Mouse (Mus musculus): ENCODE measurements around the gene Cdk6. TPM values are rescaled to one million over a fixed set of nuclear protein-coding genes. Genes with fewer than 3 reads are reported as not detected.

Cdk6 gene
- polyA plus RNA-seq, 1 experiment from 2014 or later, result 15.3 TPM

DNA sequence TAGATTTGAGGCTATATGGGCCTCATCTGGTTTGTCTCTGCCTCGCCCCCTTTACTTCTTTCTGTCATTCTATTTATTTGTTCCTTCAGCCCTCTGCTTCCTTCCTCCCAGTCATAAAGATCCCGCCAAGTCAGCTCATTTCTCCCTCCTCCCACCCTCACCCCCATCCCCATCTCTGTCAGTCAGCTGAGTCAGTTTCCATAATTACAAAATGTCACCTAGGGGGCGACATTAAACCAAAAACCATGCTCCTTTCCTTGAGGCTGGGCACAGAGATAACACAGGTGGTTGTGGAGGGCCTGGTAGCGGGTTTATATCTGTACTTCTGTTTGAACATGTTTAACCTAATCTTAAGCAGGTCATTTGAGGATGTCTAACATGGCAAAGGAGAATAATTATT lies 171.3 kb downstream of the Cdk6 start:
- H3K4me1 ChIP-seq (ENCODE audit: control insufficient read depth, insufficient read depth, low read length), result no peaks in the 10 kb centered on the region
- peak; percentile 68 for DNase-seq (ENCODE audit: low spot score, missing footprints)
- ATAC-seq (ENCODE audit: low FRiP score), result peak; percentile 22; the same call in 1 of the 2 replicates
- no peak overlapping the region for H3K27ac ChIP-seq (ENCODE audit: low read depth, low read length)
- H3K9ac ChIP-seq (ENCODE audit: low read length), result no peak overlapping the region
- H3K4me2 ChIP-seq, result no peak overlapping the region
- no peak overlapping the region for H3K4me3 ChIP-seq (ENCODE audit: low read depth, low read length)
- 56% methylated on average over 4 of the region's 4 CpGs for WGBS
- H3K36me3 ChIP-seq (ENCODE audit: control insufficient read depth, insufficient read depth, low read length), result no peaks in the 10 kb centered on the region
- H3K27me3 ChIP-seq (ENCODE audit: control insufficient read depth, insufficient read depth, low read length), result no peaks in the 10 kb centered on the region
- no peaks in the 10 kb centered on the region for H3K9me3 ChIP-seq (ENCODE audit: control insufficient read depth, low read length)

DNA sequence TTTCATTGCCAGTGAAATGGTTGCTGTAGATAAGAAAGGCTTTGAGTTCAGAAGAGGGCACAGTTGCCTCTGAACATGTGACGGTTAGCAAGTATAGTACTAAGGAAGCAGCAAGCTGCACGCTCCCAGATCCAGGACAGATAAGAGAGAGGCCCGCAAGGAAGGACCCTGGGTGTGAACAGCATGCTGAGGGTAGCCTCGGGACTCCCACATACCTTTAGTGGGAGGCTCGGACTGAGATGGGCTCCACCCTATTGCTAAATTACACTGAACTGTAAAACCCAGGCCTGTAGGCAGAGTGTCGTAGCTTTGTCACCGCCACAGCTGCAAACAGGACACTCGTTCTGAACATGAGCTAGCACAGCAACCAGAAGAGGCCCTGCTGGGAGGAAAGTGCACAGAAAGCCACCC lies 173.6 kb downstream of the Cdk6 start:
- Histone ChIP-seq H3K27me3 (ENCODE audit: control insufficient read depth, insufficient read depth, low read length) (no peaks in the 10 kb centered on the region), H3K36me3 (ENCODE audit: control insufficient read depth, insufficient read depth, low read length) (no peaks in the 10 kb centered on the region), H3K9me3 (ENCODE audit: control insufficient read depth, low read length) (no peaks in the 10 kb centered on the region), H3K4me1 (ENCODE audit: control insufficient read depth, insufficient read depth, low read length) (no peaks in the 10 kb centered on the region), H3K4me3 (ENCODE audit: low read depth, low read length) (no peak overlapping the region), H3K4me2 (no peak overlapping the region), H3K9ac (ENCODE audit: low read length) (no peak overlapping the region; the same call in 1 of the 2 replicates), H3K27ac (ENCODE audit: low read depth, low read length) (no peak overlapping the region)
- ATAC-seq (ENCODE audit: low FRiP score) (no peak), DNase-seq (ENCODE audit: low spot score, missing footprints) (no peak)
- 83% methylated on average over 8 of the region's 8 CpGs for WGBS

DNA sequence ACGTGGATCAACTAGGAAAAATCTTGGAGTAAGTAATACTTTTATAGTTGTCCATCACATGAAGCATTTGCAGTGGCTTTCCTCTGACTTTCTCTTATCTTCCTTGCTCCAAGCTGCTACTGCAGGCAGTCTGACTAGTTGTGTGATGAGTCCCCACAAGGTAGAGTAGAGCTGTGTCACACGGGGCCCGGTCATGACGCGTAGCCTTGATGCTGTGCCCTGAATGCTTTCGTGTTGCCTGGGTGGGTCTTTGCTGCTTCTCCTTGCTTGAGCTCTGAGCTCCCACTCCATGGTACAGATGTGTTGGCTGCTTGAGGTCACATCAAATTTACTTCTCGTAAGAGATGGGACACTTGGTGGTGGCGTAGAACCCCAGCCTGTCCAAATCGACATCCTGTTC lies 174.2 kb downstream of the Cdk6 start:
- Histone ChIP-seq H3K4me2 (no peak overlapping the region), H3K27me3 (ENCODE audit: control insufficient read depth, insufficient read depth, low read length) (no peaks in the 10 kb centered on the region), H3K9me3 (ENCODE audit: control insufficient read depth, low read length) (no peaks in the 10 kb centered on the region), H3K27ac (ENCODE audit: low read depth, low read length) (no peak overlapping the region), H3K4me3 (ENCODE audit: low read depth, low read length) (no peak overlapping the region), H3K36me3 (ENCODE audit: control insufficient read depth, insufficient read depth, low read length) (no peaks in the 10 kb centered on the region), H3K9ac (ENCODE audit: low read length) (no peak overlapping the region), H3K4me1 (ENCODE audit: control insufficient read depth, insufficient read depth, low read length) (no peaks in the 10 kb centered on the region)
- DNase-seq (ENCODE audit: low spot score, missing footprints) (no peak), ATAC-seq (ENCODE audit: low FRiP score) (no peak)
- 92% methylated on average over 9 of the region's 9 CpGs for WGBS

DNA sequence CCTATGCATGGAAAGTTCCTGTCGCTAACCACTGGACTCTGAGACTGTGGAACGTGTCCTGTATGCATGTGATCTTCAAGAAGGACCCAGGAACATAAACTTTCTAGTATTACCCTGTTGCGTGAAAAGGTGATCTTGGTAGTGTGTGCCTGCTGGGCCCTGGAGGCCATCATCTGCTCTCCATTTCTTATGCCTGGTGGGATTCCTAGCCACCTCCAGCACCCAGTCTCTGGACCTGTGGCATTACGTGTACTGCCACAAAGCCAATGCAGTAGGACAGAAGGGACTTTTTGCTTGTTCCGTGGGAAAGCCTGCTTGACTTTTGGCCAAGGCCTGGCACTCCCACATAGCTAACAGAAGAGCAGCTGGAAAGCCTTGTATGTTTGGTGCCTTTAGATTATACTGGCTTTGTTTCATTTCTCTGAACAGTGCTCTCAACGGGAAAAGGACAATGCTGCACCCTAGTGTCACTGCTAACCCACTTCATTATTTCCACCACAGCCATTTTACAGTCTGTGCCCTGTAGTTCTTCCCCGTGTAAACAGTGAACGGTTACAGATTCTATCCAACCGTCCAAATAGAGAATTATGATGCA lies 175.3 kb downstream of the Cdk6 start:
- Histone ChIP-seq H3K36me3 (ENCODE audit: control insufficient read depth, insufficient read depth, low read length) (no peaks in the 10 kb centered on the region), H3K27me3 (ENCODE audit: control insufficient read depth, insufficient read depth, low read length) (no peaks in the 10 kb centered on the region), H3K27ac (ENCODE audit: low read depth, low read length) (no peak overlapping the region), H3K4me3 (ENCODE audit: low read depth, low read length) (no peak overlapping the region), H3K4me2 (no peak overlapping the region), H3K9me3 (ENCODE audit: control insufficient read depth, low read length) (no peaks in the 10 kb centered on the region), H3K9ac (ENCODE audit: low read length) (no peak overlapping the region), H3K4me1 (ENCODE audit: control insufficient read depth, insufficient read depth, low read length) (no peaks in the 10 kb centered on the region)
- ATAC-seq (ENCODE audit: low FRiP score) (peak; percentile 59; the same call in 1 of the 2 replicates), DNase-seq (ENCODE audit: low spot score, missing footprints) (no peak)
- WGBS, result 78% methylated on average over 9 of the region's 9 CpGs

DNA sequence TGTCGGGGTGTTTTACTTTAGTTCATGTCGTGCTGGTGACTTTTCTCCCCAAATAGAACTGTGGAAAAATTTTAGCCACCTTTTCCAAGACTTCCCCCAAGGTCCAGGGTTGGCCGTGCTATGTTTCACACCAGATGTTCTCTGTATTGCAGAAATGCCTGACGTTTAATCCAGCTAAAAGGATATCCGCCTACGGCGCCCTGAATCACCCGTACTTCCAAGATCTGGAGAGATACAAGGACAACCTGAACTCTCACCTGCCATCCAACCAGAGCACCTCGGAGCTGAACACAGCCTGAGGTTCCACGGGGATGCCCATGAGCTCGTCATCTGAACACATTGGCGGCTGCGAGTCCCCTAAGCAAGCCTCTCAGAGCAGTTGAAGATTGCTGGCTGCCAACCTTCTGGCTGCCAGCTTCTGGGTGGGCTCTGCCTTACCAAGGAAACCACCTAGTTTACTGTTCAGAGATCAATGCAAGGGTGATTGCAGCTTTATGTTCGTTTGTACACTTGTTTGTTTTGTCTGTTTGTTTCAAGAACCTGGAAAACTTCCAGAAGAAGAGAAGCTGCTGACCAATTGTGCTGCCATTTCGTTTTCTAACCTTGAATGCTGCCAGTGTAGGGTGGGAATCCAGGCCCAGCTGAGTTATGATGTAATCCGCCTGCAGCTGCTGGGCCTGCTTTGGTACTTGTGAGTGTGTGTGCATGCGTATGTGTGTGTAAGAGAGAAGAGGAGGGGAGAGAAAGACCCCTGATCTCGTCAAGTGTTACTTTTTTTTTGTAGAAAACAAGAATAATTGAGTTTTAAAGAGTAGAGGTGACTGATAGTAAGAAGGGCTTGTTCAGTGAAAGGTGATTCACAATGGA lies 179.4 kb downstream of the Cdk6 start:
- no peak for DNase-seq (ENCODE audit: low spot score, missing footprints)
- 88% methylated on average over 18 of the region's 18 CpGs for WGBS
- Histone ChIP-seq H3K27me3 (ENCODE audit: control insufficient read depth, insufficient read depth, low read length) (no peaks in the 10 kb centered on the region), H3K9me3 (ENCODE audit: control insufficient read depth, low read length) (no peaks in the 10 kb centered on the region), H3K36me3 (ENCODE audit: control insufficient read depth, insufficient read depth, low read length) (no peaks in the 10 kb centered on the region), H3K27ac (ENCODE audit: low read depth, low read length) (no peak overlapping the region), H3K9ac (ENCODE audit: low read length) (no peak overlapping the region), H3K4me1 (ENCODE audit: control insufficient read depth, insufficient read depth, low read length) (no peaks in the 10 kb centered on the region), H3K4me2 (no peak overlapping the region), H3K4me3 (ENCODE audit: low read depth, low read length) (no peak overlapping the region)
- no peak for ATAC-seq (ENCODE audit: low FRiP score)

DNA sequence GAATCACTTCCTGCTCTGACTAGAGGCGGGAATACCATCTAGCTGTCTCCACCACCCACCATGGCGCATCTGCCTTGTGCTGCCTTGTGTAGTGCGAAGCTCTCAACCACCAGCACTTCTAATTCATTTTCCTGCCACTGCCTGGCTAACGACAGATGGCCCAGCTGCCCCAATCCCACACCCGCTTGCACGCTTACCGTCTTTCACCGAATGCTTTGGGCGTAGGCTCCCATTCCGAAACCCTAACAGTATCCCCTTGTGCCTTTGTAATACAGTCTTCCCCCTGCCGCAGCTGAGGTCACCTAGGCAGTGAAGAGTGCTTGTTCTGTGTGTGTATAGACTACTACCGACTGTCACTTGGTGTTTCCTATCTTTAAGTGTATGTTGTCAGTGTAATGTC lies 180.5 kb downstream of the Cdk6 start:
- no peak for ATAC-seq (ENCODE audit: low FRiP score)
- Histone ChIP-seq H3K27me3 (ENCODE audit: control insufficient read depth, insufficient read depth, low read length) (no peaks in the 10 kb centered on the region), H3K4me3 (ENCODE audit: low read depth, low read length) (no peak overlapping the region), H3K4me1 (ENCODE audit: control insufficient read depth, insufficient read depth, low read length) (no peaks in the 10 kb centered on the region), H3K27ac (ENCODE audit: low read depth, low read length) (no peak overlapping the region), H3K9me3 (ENCODE audit: control insufficient read depth, low read length) (no peaks in the 10 kb centered on the region), H3K9ac (ENCODE audit: low read length) (no peak overlapping the region), H3K36me3 (ENCODE audit: control insufficient read depth, insufficient read depth, low read length) (no peaks in the 10 kb centered on the region), H3K4me2 (no peak overlapping the region)
- 91% methylated on average over 12 of the region's 12 CpGs for WGBS
- no peak for DNase-seq (ENCODE audit: low spot score, missing footprints)

DNA sequence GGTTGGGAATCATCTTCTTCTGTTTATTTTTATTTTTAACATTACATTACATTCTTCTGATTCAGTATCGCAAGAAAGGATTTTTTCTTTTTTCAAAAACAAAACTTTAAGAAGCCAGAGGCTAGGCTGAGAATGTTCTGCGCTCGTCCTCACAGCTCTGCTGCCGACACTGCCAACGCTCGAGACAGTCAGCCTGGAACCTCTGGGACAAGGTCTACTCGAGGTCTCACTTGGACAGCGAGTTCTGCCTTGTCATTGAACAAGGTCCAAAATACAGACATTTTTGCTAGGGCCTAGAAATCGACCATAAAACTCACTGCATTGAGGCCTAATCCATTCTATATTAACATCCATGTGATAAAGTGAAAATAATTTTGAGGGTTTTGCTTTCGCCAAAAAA lies 181.5 kb downstream of the Cdk6 start:
- Histone ChIP-seq H3K4me1 (ENCODE audit: control insufficient read depth, insufficient read depth, low read length) (peaks cover 6% of the 10 kb centered on the region), H3K9me3 (ENCODE audit: control insufficient read depth, low read length) (no peaks in the 10 kb centered on the region), H3K4me3 (ENCODE audit: low read depth, low read length) (no peak overlapping the region), H3K27me3 (ENCODE audit: control insufficient read depth, insufficient read depth, low read length) (no peaks in the 10 kb centered on the region), H3K9ac (ENCODE audit: low read length) (no peak overlapping the region), H3K27ac (ENCODE audit: low read depth, low read length) (no peak overlapping the region), H3K4me2 (no peak overlapping the region), H3K36me3 (ENCODE audit: control insufficient read depth, insufficient read depth, low read length) (no peaks in the 10 kb centered on the region)
- DNase-seq (ENCODE audit: low spot score, missing footprints), result no peak
- no peak for ATAC-seq (ENCODE audit: low FRiP score)
- WGBS, result 91% methylated on average over 10 of the region's 10 CpGs

DNA sequence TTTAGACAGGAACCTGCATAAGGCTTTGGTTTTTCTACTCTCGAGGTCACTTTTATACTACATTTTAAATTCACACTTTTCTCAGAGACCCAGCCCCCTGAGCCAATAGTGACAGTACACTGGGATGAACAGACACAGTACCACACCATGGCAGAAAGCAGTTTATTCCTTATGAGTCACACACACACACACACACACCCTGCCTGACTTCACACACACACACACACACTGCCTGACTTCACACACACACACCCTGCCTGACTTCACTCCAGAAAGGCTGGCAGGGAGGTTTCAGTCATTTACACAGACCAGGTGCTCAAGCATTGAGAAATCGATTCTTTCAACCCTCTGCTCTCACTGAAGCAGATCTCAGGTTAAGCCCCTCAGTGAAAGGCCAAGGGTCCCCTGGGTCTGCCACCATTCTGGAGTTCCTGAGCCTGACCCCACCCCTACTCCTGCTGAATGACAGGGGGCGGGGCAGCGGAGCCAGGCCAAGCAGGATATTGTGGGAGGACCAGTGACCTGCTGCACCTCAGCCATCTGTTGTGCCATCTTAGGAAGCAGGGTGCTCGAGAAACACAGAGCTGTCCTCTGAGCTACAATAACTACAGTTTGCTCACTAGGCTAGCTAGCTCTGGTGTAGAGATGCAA lies 185.9 kb downstream of the Cdk6 start:
- peak overlapping the region; percentile 9; the same call in 1 of the 2 replicates for H3K9ac ChIP-seq (ENCODE audit: low read length)
- ATAC-seq (ENCODE audit: low FRiP score) (peak; percentile 88), DNase-seq (ENCODE audit: low spot score, missing footprints) (no peak)
- H3K4me3 ChIP-seq (ENCODE audit: low read depth, low read length), result no peak overlapping the region
- peaks cover 11% of the 10 kb centered on the region for H3K4me1 ChIP-seq (ENCODE audit: control insufficient read depth, insufficient read depth, low read length)
- H3K9me3 ChIP-seq (ENCODE audit: control insufficient read depth, low read length), result no peaks in the 10 kb centered on the region
- H3K27me3 ChIP-seq (ENCODE audit: control insufficient read depth, insufficient read depth, low read length), result no peaks in the 10 kb centered on the region
- 27% methylated on average over 5 of the region's 5 CpGs for WGBS
- H3K27ac ChIP-seq (ENCODE audit: low read depth, low read length), result no peak overlapping the region
- no peak overlapping the region for H3K4me2 ChIP-seq
- H3K36me3 ChIP-seq (ENCODE audit: control insufficient read depth, insufficient read depth, low read length), result no peaks in the 10 kb centered on the region

DNA sequence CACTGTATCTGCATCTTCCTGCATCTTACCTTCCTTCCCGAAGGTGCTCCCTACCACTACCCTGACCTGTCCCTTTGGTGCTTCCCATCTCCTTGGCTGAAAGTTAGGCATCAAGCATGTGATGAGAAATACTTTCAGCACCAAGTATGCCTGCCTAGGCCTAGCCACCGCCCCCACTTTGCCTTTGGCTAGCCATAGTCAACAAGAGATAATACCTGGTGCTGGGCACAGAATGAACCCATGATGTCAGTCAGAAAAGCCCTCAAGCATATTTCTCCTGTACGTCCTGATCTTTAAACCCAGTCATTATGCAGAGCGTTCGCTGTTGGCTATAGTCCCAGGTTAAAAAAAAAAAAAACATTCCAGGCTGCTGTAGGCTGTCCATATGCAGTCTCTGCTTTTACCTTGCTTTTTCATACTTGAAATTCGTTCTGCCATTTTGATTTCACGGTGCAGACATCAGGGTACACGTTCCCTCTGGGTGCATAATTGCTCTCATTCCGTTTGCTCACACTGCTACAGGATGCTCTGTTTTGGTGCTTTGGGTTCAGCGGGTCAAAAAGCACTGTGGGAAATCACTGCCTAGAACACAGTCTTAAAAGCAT lies 188.4 kb downstream of the Cdk6 start:
- no peak for DNase-seq (ENCODE audit: low spot score, missing footprints)
- 64% methylated on average over 10 of the region's 10 CpGs for WGBS
- Histone ChIP-seq H3K9ac (ENCODE audit: low read length) (no peak overlapping the region), H3K27ac (ENCODE audit: low read depth, low read length) (no peak overlapping the region), H3K4me2 (no peak overlapping the region), H3K9me3 (ENCODE audit: control insufficient read depth, low read length) (no peaks in the 10 kb centered on the region), H3K27me3 (ENCODE audit: control insufficient read depth, insufficient read depth, low read length) (no peaks in the 10 kb centered on the region), H3K4me1 (ENCODE audit: control insufficient read depth, insufficient read depth, low read length) (peaks cover 11% of the 10 kb centered on the region), H3K36me3 (ENCODE audit: control insufficient read depth, insufficient read depth, low read length) (no peaks in the 10 kb centered on the region), H3K4me3 (ENCODE audit: low read depth, low read length) (no peak overlapping the region)
- ATAC-seq (ENCODE audit: low FRiP score), result peak; percentile 52
